In the genomic region with DNA sequence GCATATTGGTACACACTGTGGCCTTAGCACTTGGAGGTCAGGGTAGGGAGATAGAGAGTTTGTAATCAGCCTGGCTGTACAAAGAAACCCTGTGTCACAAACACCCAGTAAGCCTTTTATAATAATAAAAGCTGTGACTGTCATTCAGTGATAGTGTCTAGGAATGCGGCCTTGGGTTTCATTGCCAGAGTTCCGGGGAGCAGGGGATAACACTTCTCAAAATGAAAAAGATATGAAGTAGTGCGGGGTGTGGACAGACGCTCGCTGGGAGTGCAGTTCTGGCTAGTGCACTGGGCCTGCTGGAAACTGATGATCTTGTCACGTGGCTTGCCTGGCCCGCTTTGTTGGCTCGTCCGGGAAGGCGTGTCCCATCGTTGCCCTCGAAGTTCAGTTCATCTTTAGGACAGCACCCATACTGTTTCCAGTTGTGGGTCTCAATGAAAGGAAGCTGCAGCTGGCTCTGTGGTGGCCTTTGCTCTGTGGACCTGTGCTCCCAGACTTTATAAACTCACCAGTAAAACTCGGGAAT, we compare ENCODE assay signal across 1 mouse cellular context.
TF ChIP-seq lines count a peak whose summit lies in the region.

No protein-coding gene starts in this region.

TF ChIP-seq in MEL, 35 proteins besides CTCF, POLR2A, EP300 and RAD21:
- TF ChIP-seq TAL1 (IDR thresholded peaks at IDR 0.05; ENCODE audit: low read length) (peak; percentile 24; the same call in 1 of the 2 replicates), MYC (IDR thresholded peaks at IDR 0.05; ENCODE audit: low read depth, low read length) (no peak), BHLHE40 (IDR thresholded peaks at IDR 0.05; ENCODE audit: borderline replicate concordance, low read depth, low read length) (peak; percentile 27; the same call in 1 of the 2 replicates), MXI1 (IDR thresholded peaks at IDR 0.05; ENCODE audit: low read depth, low read length) (peak; percentile 83), NELFE (IDR thresholded peaks at IDR 0.05; ENCODE audit: low read depth, low read length) (no peak), TBP (IDR thresholded peaks at IDR 0.05; ENCODE audit: low read depth, low read length) (0 out of 2 replicates have a peak, but pooled peaks have one; percentile 16), MAX (IDR thresholded peaks at IDR 0.05; ENCODE audit: low read length) (peak; percentile 91), ETS1 (IDR thresholded peaks at IDR 0.05; ENCODE audit: low read depth, low read length) (no peak; the same call in 1 of the 2 replicates), TCF12 (IDR thresholded peaks at IDR 0.05; ENCODE audit: low read depth, low read length) (peak; percentile 18; the same call in 1 of the 2 replicates), MYB (IDR thresholded peaks at IDR 0.05; ENCODE audit: low read depth, low read length) (0 out of 2 replicates have a peak, but pooled peaks have one; percentile 4), USF1 (IDR thresholded peaks at IDR 0.05; ENCODE audit: low read depth, low read length) (peak; percentile 91), GATA1 (IDR thresholded peaks at IDR 0.05; ENCODE audit: low read depth, low read length) (peak; percentile 19; the same call in 1 of the 2 replicates), RCOR1 (IDR thresholded peaks at IDR 0.05; ENCODE audit: low read depth, low read length) (no peak), USF2 (IDR thresholded peaks at IDR 0.05; ENCODE audit: borderline replicate concordance in 1 of 2, insufficient read depth in 1 of 2, low read depth in 1 of 2, low read length in 2 of 2) (peak in 1 of 2 experiments; percentile 51; a peak in 1 of 4 replicates)
